Mouse (Mus musculus): ENCODE results near the gene Golm1. TPM values are rescaled to one million over a fixed set of nuclear protein-coding genes. Genes with fewer than 3 reads are reported as not detected.

Golm1 gene
- polyA plus RNA-seq, 2 experiments = 27.8 to 43.2 TPM

DNA sequence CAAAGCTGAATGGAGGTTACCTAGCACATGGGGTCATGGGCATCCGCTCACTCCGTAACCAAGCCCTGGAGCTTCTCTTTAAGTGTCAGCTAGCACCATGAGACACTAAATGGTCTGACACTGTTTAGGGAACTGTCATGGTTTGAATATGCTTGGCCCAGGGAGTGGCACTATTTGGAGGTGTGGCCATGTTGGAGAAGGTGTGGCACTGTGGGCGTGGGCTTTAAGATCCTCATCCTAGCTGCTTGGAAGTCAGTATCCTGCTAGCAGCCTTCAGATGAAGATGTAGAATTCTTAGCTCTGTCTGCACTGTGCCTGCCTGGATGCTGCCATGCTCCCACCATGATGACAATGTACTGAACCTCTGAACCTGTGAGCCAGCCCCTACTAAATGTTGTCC, 15.2 kb downstream of the Golm1 start:
- H3K27ac ChIP-seq (replicated peaks; ENCODE audit: low read depth, low read length) = no peak overlapping the region
- ATAC-seq (ENCODE audit: low FRiP score, low read depth) (no peak), DNase-seq (ENCODE audit: low spot score) (no peak)
- no peaks in the 10 kb centered on the region for H3K9me3 ChIP-seq (ENCODE audit: control insufficient read depth, low read length)
- no peak for TF ChIP-seq POLR2A (IDR thresholded peaks at IDR 0.05; ENCODE audit: borderline replicate concordance, extremely low read depth, insufficient read depth, insufficient read length)
- WGBS = 97% methylated on average over 3 of the region's 3 CpGs
- no peak overlapping the region for H3K4me3 ChIP-seq (replicated peaks; ENCODE audit: low read length)
- H3K36me3 ChIP-seq (ENCODE audit: control insufficient read depth, insufficient read depth, low read length) = peaks cover 18% of the 10 kb centered on the region
- H3K27me3 ChIP-seq (ENCODE audit: control insufficient read depth, insufficient read depth, low read length) = no peaks in the 10 kb centered on the region
- H3K4me2 ChIP-seq (replicated peaks; ENCODE audit: low read depth, low read length, severe bottlenecking) = no peak overlapping the region
- H3K4me1 ChIP-seq (ENCODE audit: control insufficient read depth, insufficient read depth, low read length) = 0 out of 2 replicates have a peak, but pooled peaks cover 3% of the 10 kb centered on the region
- H3K9ac ChIP-seq (ENCODE audit: low read depth, low read length, severe bottlenecking) = no peak overlapping the region

DNA sequence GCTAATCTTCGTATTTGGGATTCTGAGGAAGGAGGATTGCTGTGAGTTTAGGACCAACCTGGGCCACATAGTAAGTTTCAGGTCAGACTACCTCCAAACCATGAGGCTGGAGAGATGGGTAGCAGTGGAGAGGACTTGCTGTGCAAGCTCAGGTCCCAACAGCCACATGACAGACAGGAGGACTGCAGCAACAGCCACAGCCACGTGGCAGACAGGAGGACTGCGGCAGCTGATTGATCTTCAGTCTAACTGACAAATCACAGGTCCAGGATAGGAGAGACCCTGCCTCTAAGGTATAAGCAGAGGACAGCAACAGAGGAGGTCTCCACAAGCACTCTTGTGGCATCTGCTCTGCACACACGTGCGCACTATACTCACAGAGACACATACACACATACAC, 17.8 kb downstream of the Golm1 start:
- DNase-seq (ENCODE audit: low spot score) = no peak
- 81% methylated on average over 5 of the region's 5 CpGs for WGBS

GRCm38 (mm10) chr13:59656975-59657388, 18.6 kb downstream of the Golm1 start:
- H3K36me3 ChIP-seq (ENCODE audit: control insufficient read depth, insufficient read depth, low read length) = peaks cover 2% of the 10 kb centered on the region; the same call in 1 of the 2 replicates
- WGBS = 58% methylated on average over 4 of the region's 4 CpGs
- DNase-seq (ENCODE audit: low spot score) (no peak), ATAC-seq (ENCODE audit: low FRiP score, low read depth) (no peak)
- no peaks in the 10 kb centered on the region for H3K27me3 ChIP-seq (ENCODE audit: control insufficient read depth, insufficient read depth, low read length)
- H3K4me1 ChIP-seq (ENCODE audit: control insufficient read depth, insufficient read depth, low read length) = 0 out of 2 replicates have a peak, but pooled peaks cover 3% of the 10 kb centered on the region
- H3K9ac ChIP-seq (ENCODE audit: low read depth, low read length, severe bottlenecking) = no peak overlapping the region
- no peaks in the 10 kb centered on the region for H3K9me3 ChIP-seq (ENCODE audit: control insufficient read depth, low read length)
- H3K4me3 ChIP-seq (replicated peaks; ENCODE audit: low read length) = no peak overlapping the region
- no peak overlapping the region for H3K4me2 ChIP-seq (replicated peaks; ENCODE audit: low read depth, low read length, severe bottlenecking)
- no peak for TF ChIP-seq POLR2A (IDR thresholded peaks at IDR 0.05; ENCODE audit: borderline replicate concordance, extremely low read depth, insufficient read depth, insufficient read length)
- no peak overlapping the region; the same call in 1 of the 2 replicates for H3K27ac ChIP-seq (replicated peaks; ENCODE audit: low read depth, low read length)

More for the DNA sequence above, 17.8 kb downstream of the Golm1 start:
- Histone ChIP-seq H3K27ac (replicated peaks; ENCODE audit: low read depth, low read length) (no peak overlapping the region), H3K4me1 (ENCODE audit: control insufficient read depth, insufficient read depth, low read length) (0 out of 2 replicates have a peak, but pooled peaks cover 3% of the 10 kb centered on the region), H3K27me3 (ENCODE audit: control insufficient read depth, insufficient read depth, low read length) (no peaks in the 10 kb centered on the region), H3K9me3 (ENCODE audit: control insufficient read depth, low read length) (no peaks in the 10 kb centered on the region), H3K9ac (ENCODE audit: low read depth, low read length, severe bottlenecking) (no peak overlapping the region), H3K4me2 (replicated peaks; ENCODE audit: low read depth, low read length, severe bottlenecking) (no peak overlapping the region), H3K36me3 (ENCODE audit: control insufficient read depth, insufficient read depth, low read length) (peaks cover 8% of the 10 kb centered on the region; the same call in 1 of the 2 replicates), H3K4me3 (replicated peaks; ENCODE audit: low read length) (no peak overlapping the region)
- no peak for TF ChIP-seq POLR2A (IDR thresholded peaks at IDR 0.05; ENCODE audit: borderline replicate concordance, extremely low read depth, insufficient read depth, insufficient read length)
- no peak for ATAC-seq (ENCODE audit: low FRiP score, low read depth)

DNA sequence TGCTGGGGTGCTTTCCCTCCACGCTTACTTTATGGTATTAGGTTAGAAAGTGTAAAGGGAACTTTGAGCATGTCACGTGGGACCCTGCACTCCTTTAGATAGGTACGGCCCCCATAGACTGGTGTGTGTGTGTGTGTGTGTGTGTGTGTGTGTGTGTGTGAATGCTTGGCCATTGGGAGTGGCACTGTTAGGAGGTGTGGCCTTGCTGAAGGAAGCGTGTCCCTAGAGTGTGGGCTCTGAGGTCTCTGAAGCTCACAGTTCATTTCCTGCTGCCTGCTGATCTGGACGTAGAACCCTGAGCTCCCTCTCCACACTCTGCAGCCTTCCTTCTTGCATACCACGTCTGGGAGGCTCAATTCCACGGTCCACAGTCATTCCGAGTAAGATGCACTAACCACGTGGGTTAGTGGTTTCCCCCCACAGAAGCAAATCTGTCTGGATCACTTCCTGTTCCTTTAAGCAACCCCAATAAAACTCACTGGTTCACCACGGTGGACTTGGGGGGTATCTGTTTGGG, 19.2 kb downstream of the Golm1 start:
- ATAC-seq (ENCODE audit: low FRiP score, low read depth) = no peak
- WGBS = 46% methylated on average over 10 of the region's 10 CpGs
- Histone ChIP-seq H3K9me3 (ENCODE audit: control insufficient read depth, low read length) (no peaks in the 10 kb centered on the region), H3K36me3 (ENCODE audit: control insufficient read depth, insufficient read depth, low read length) (no peaks in the 10 kb centered on the region; the same call in 1 of the 2 replicates), H3K4me3 (replicated peaks; ENCODE audit: low read length) (no peak overlapping the region), H3K4me2 (replicated peaks; ENCODE audit: low read depth, low read length, severe bottlenecking) (no peak overlapping the region), H3K27ac (replicated peaks; ENCODE audit: low read depth, low read length) (no peak overlapping the region), H3K4me1 (ENCODE audit: control insufficient read depth, insufficient read depth, low read length) (0 out of 2 replicates have a peak, but pooled peaks cover 3% of the 10 kb centered on the region), H3K27me3 (ENCODE audit: control insufficient read depth, insufficient read depth, low read length) (no peaks in the 10 kb centered on the region), H3K9ac (ENCODE audit: low read depth, low read length, severe bottlenecking) (no peak overlapping the region)
- DNase-seq (ENCODE audit: low spot score) = no peak
- TF ChIP-seq POLR2A (IDR thresholded peaks at IDR 0.05; ENCODE audit: borderline replicate concordance, extremely low read depth, insufficient read depth, insufficient read length) = no peak

- no peaks in the 10 kb centered on the region for H3K9me3 ChIP-seq (ENCODE audit: control insufficient read depth, low read length)
- H3K9ac ChIP-seq (ENCODE audit: low read depth, low read length, severe bottlenecking) = no peak overlapping the region
- no peaks in the 10 kb centered on the region; the same call in 1 of the 2 replicates for H3K36me3 ChIP-seq (ENCODE audit: control insufficient read depth, insufficient read depth, low read length)
- WGBS = 95% methylated on average over 15 of the region's 15 CpGs
- no peak overlapping the region for H3K4me2 ChIP-seq (replicated peaks; ENCODE audit: low read depth, low read length, severe bottlenecking)
- no peak overlapping the region for H3K27ac ChIP-seq (replicated peaks; ENCODE audit: low read depth, low read length)
- H3K4me3 ChIP-seq (replicated peaks; ENCODE audit: low read length) = no peak overlapping the region
- H3K4me1 ChIP-seq (ENCODE audit: control insufficient read depth, insufficient read depth, low read length) = 0 out of 2 replicates have a peak, but pooled peaks cover 3% of the 10 kb centered on the region
- no peaks in the 10 kb centered on the region for H3K27me3 ChIP-seq (ENCODE audit: control insufficient read depth, insufficient read depth, low read length)
- no peak for TF ChIP-seq POLR2A (IDR thresholded peaks at IDR 0.05; ENCODE audit: borderline replicate concordance, extremely low read depth, insufficient read depth, insufficient read length)
- ATAC-seq (ENCODE audit: low FRiP score, low read depth) (no peak), DNase-seq (ENCODE audit: low spot score) (no peak)
These were observed 19.8 kb downstream of the Golm1 start for GRCm38 (mm10) chr13:59655718-59656315.

Data from limb, embryonic 14.5 days (tissue).